Mouse (Mus musculus) olfactory bulb, adult 2 months (tissue): ENCODE results near the gene Pank1. TPM values are rescaled to one million over a fixed set of nuclear protein-coding genes. Genes with fewer than 3 reads are reported as not detected.

Experiments used
- H3K27ac ChIP-seq: fragments of 200-500 bp; 2 replicates; pipeline ENCODE4 v1.5.1; 2012; ENCODE audit warnings: low read depth, low read length; ENCODE audit not compliant: insufficient read depth
- H3K4me1 ChIP-seq: fragments of 200-500 bp; 2 replicates; pipeline ENCODE4 v1.6.1; 2012; ENCODE audit warnings: low read length; ENCODE audit not compliant: control insufficient read depth, insufficient read depth
- H3K4me3 ChIP-seq: fragments of 200-500 bp; 2 replicates; pipeline ENCODE4 v1.5.1; 2012; ENCODE audit warnings: mild to moderate bottlenecking, low read depth, low read length, moderate library complexity; ENCODE audit not compliant: insufficient read depth
- CTCF ChIP-seq: fragments of 200-500 bp; IDR thresholded peaks from 2 replicates; pipeline ENCODE4 v1.5.1; 2012; ENCODE audit warnings: low read depth, mild to moderate bottlenecking, low read length, moderate library complexity; ENCODE audit not compliant: insufficient read depth
- POLR2A ChIP-seq: fragments of 200-500 bp; IDR thresholded peaks from 2 replicates; pipeline ENCODE4 v1.6.1; 2012; ENCODE audit warnings: mild to moderate bottlenecking, low read depth, low read length, moderate library complexity; ENCODE audit not compliant: insufficient read depth
- WGBS: fragments of 180-500 bp; shearing (Covaris S2); methylation state at CpG from one replicate; pipeline ENCODE4 v1.1.7; 2018; 5-methylcytosine and 5-hydroxymethylcytosine counted together
- polyA plus RNA-seq: library from polyadenylated mRNA; stranded (reverse); fragments of >200 nt; gene quantifications from 2 replicates; pipeline ENCODE4 v1.2.4, GENCODE M21; 2012; ENCODE audit warnings: low replicate concordance; ENCODE audit not compliant: missing spikeins, insufficient read depth, insufficient read length

The Pank1 gene
- polyA plus RNA-seq, 1 experiment, result not detected

GRCm38 (mm10) chr19:34799644-34800267 is 79.5 kb downstream of the Pank1 start:
- Histone ChIP-seq H3K27ac (no peak overlapping the region), H3K4me3 (no peak overlapping the region), H3K4me1 (no peaks in the 10 kb centered on the region)
- TF ChIP-seq POLR2A (no peak), CTCF (no peak)
- WGBS, result 12% methylated on average over 6 of the region's 6 CpGs

GRCm38 (mm10) chr19:34796396-34796795 is 82.9 kb downstream of the Pank1 start:
- 83% methylated on average over 4 of the region's 4 CpGs for WGBS
- Histone ChIP-seq H3K4me3 (no peak overlapping the region), H3K27ac (no peak overlapping the region), H3K4me1 (no peaks in the 10 kb centered on the region)
- TF ChIP-seq CTCF (no peak), POLR2A (no peak)

- Histone ChIP-seq H3K27ac (no peak overlapping the region), H3K4me3 (no peak overlapping the region)
- 94% methylated on average over 2 of the region's 2 CpGs for WGBS
Observed at GRCm38 (mm10) chr19:34782491-34782890, 96.8 kb downstream of the Pank1 start.

GRCm38 (mm10) chr19:34778993-34779392 is 100.3 kb downstream of the Pank1 start:
- TF ChIP-seq POLR2A (no peak), CTCF (no peak)
- H3K4me1 ChIP-seq, result no peaks in the 10 kb centered on the region
- WGBS, result 97% methylated on average over 1 of the region's 1 CpGs
- no peak overlapping the region for H3K27ac ChIP-seq
- no peak overlapping the region for H3K4me3 ChIP-seq

More at GRCm38 (mm10) chr19:34782491-34782890, 96.8 kb downstream of the Pank1 start:
- TF ChIP-seq CTCF (no peak), POLR2A (no peak)
- H3K4me1 ChIP-seq, result no peaks in the 10 kb centered on the region

DNA sequence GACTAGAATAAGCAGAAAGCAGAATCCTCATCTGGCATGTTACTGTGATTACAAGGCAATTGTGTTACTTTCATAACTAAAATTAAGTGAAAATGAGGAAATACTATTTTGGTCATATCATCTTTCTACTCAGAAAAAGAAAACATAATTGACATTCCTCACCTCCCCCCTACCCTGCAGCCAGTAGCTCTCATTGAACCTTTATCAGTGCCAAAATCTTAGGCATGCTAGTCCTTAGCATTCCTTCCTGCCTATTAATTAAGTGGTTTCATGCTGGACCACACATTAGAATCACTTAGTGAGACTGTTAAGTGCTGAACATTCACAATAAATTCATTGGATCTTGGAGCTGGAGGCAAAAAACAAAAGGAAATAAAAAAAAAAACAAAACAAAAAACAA is 101.2 kb downstream of the Pank1 start:
- TF ChIP-seq CTCF, result no peak
- no peak overlapping the region for H3K27ac ChIP-seq
- no peak overlapping the region for H3K4me3 ChIP-seq
- no peaks in the 10 kb centered on the region for H3K4me1 ChIP-seq

GRCm38 (mm10) chr19:34772775-34773174 is 106.5 kb downstream of the Pank1 start:
- 25% methylated on average over 6 of the region's 6 CpGs for WGBS
- TF ChIP-seq CTCF (no peak), POLR2A (no peak)
- H3K4me3 ChIP-seq, result no peak overlapping the region
- no peaks in the 10 kb centered on the region for H3K4me1 ChIP-seq
- no peak overlapping the region for H3K27ac ChIP-seq

DNA sequence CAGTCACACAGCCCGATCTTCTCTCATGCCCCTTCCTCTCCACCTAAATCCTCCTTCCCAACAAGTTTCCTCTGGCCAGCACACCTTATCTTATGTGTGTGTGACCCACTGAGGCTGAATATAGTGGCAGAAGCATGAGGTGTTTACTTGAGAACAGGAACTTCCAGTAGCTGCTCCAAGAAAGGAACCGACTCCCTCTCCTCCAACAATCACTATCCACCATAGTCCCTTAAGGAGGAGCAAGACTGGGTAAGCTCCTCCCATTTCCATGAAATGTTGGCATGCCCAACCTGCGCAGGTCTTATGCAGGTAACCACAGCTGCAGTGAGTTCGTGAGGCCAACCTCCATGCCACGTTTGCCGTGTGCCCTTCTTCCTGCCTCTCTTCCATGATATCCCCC is 108.5 kb downstream of the Pank1 start:
- no peaks in the 10 kb centered on the region for H3K4me1 ChIP-seq
- 91% methylated on average over 6 of the region's 6 CpGs for WGBS
- TF ChIP-seq CTCF, result no peak
- TF ChIP-seq POLR2A, result no peak
- no peak overlapping the region for H3K27ac ChIP-seq
- no peak overlapping the region for H3K4me3 ChIP-seq

- TF ChIP-seq CTCF, result no peak
- no peak overlapping the region for H3K27ac ChIP-seq
- H3K4me3 ChIP-seq, result no peak overlapping the region
- H3K4me1 ChIP-seq, result no peaks in the 10 kb centered on the region
- 92% methylated on average over 1 of the region's 1 CpGs for WGBS
Observed at GRCm38 (mm10) chr19:34758754-34759153, 120.5 kb downstream of the Pank1 start.

Other genes with a start within 250 kb of the Pank1 start
- gene Ifit1bl2, start 238.7 kb downstream of the Pank1 start, polyA plus RNA-seq, result not detected in 2 replicates
- gene Ifit1, start 238.6 kb downstream of the Pank1 start, polyA plus RNA-seq, result not detected in 2 replicates
- not detected in 2 replicates for gene Slc16a12, start 132.2 kb downstream of the Pank1 start, polyA plus RNA-seq
- not detected in 2 replicates for gene Kif20b, start 42.9 kb upstream of the Pank1 start, polyA plus RNA-seq